Mouse (Mus musculus) lung, postnatal 0 days (tissue): ENCODE measurements around the gene Ctse.

Source experiments
- CTCF ChIP-seq: IDR thresholded peaks from 2 replicates; pipeline ENCODE4 v1.5.1; 2016; ENCODE audit warnings: antibody characterized with exemption, mild to moderate bottlenecking
- EP300 ChIP-seq: IDR thresholded peaks from 2 replicates; pipeline ENCODE4 v1.6.1; 2016; ENCODE audit warnings: antibody characterized with exemption, mild to moderate bottlenecking, control low read depth

DNA sequence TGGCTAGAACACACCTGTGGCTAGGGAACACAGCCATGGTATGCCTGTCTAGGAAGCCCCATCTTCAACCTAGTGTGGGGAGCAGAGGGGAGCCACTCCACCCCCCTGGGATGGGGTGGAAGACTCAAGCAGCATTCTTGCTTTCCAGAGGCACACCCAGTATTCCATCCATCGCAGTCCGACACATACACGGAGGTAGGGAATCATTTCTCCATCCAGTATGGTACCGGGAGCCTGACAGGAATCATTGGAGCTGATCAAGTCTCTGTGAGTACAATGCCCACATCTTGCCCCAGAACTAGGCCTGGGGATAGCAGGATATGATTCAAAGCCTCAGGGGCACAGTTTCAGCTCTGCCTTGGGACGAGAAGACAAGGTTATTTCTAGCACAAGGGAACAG, 26.0 kb downstream of the Ctse start:
- no peak for TF ChIP-seq CTCF
- TF ChIP-seq EP300, result no peak
